Mouse (Mus musculus): ENCODE results near the gene Zbtb2. TPM values are rescaled to one million over a fixed set of nuclear protein-coding genes. Genes with fewer than 3 reads are reported as not detected.
"Not testable (repeated sequence)": the region's sequence is repeated elsewhere in the genome, so short reads cannot be mapped to it uniquely, and the experiment has no call there.

Gene Zbtb2
- 3.8 TPM for polyA plus RNA-seq (2012; fragmentation: generic; extraction: Trizol)

GRCm38 (mm10) chr10:4387701-4388383 is at the start of gene Zbtb2:
Zbtb2 (minus strand) TSS chr10:4388108.
- H3K4me3 ChIP-seq, result peak within 1 kb of the TSS; percentile 57
- H3K79me2 ChIP-seq (ENCODE audit: control insufficient read depth, insufficient read depth), result peaks cover 54% of the 10 kb centered on the region
- peak within 1 kb of the TSS; percentile 99 for H3ac ChIP-seq (ENCODE audit: control insufficient read depth, insufficient read length)
- no peaks in the 10 kb centered on the region for H3K27me3 ChIP-seq (ENCODE audit: control insufficient read depth, insufficient read depth, insufficient read length)
- no peak for TF ChIP-seq SRF (IDR thresholded peaks at IDR 0.05; ENCODE audit: control insufficient read depth, insufficient read length, low read depth)
- no peak for TF ChIP-seq POLR2AphosphoS2 (IDR thresholded peaks at IDR 0.05; ENCODE audit: insufficient read length, low read depth)
- TF ChIP-seq TCF12 (IDR thresholded peaks at IDR 0.05; ENCODE audit: insufficient read depth, poor library complexity, severe bottlenecking), result no peak
- no peak for TF ChIP-seq MYOG (IDR thresholded peaks at IDR 0.05; ENCODE audit: control insufficient read depth in 1 of 3, insufficient read depth in 1 of 3, insufficient read length in 2 of 3, low read depth in 2 of 3)
- no peak for TF ChIP-seq USF1 (IDR thresholded peaks at IDR 0.05; ENCODE audit: low read depth)
- TF ChIP-seq MYOD1 (IDR thresholded peaks at IDR 0.05; ENCODE audit: control insufficient read depth in 1 of 3, insufficient read length in 2 of 3, low read depth in 2 of 3), result no peak
- TF ChIP-seq TCF3 (IDR thresholded peaks at IDR 0.05; ENCODE audit: insufficient read length, low read depth), result no peak
- no peak for TF ChIP-seq E2F4 (IDR thresholded peaks at IDR 0.05; ENCODE audit: insufficient read depth)
- TF ChIP-seq REST (IDR thresholded peaks at IDR 0.05; ENCODE audit: insufficient read depth, insufficient read length), result no peak
- TF ChIP-seq CEBPB (IDR thresholded peaks at IDR 0.05; ENCODE audit: insufficient read depth, poor library complexity, severe bottlenecking), result no peak
- no peak for TF ChIP-seq MAX (IDR thresholded peaks at IDR 0.05; ENCODE audit: low read depth)
- TF ChIP-seq POLR2A (IDR thresholded peaks at IDR 0.05; ENCODE audit: insufficient read length, low read depth), result no peak
- no peaks in the 10 kb centered on the region for H3K36me3 ChIP-seq (ENCODE audit: control insufficient read depth, insufficient read depth)
- H3K4me2 ChIP-seq (ENCODE audit: low read depth), result peak within 1 kb of the TSS; percentile 94

GRCm38 (mm10) chr10:4435416-4435815 is 47.5 kb upstream of the Zbtb2 start:
- TF ChIP-seq CEBPB (IDR thresholded peaks at IDR 0.05; ENCODE audit: insufficient read depth, poor library complexity, severe bottlenecking), result no peak
- TF ChIP-seq SRF (IDR thresholded peaks at IDR 0.05; ENCODE audit: control insufficient read depth, insufficient read length, low read depth), result no peak

GRCm38 (mm10) chr10:4433871-4434270 is 46.0 kb upstream of the Zbtb2 start:
- peak overlapping the region; percentile 86 for H3K4me2 ChIP-seq (ENCODE audit: low read depth)
- H3K27me3 ChIP-seq (ENCODE audit: control insufficient read depth, insufficient read depth, insufficient read length); H3ac ChIP-seq (ENCODE audit: control insufficient read depth, insufficient read length): not testable (repeated sequence)
- H3K36me3 ChIP-seq (ENCODE audit: control insufficient read depth, insufficient read depth), result peaks cover 27% of the 10 kb centered on the region
- peak overlapping the region; percentile 97 for H3K4me3 ChIP-seq
- peaks cover 33% of the 10 kb centered on the region for H3K79me2 ChIP-seq (ENCODE audit: control insufficient read depth, insufficient read depth)

More at GRCm38 (mm10) chr10:4435416-4435815, 47.5 kb upstream of the Zbtb2 start:
- H3K4me2 ChIP-seq (ENCODE audit: low read depth), result no peak overlapping the region
- no peaks in the 10 kb centered on the region for H3K27me3 ChIP-seq (ENCODE audit: control insufficient read depth, insufficient read depth, insufficient read length)
- H3K36me3 ChIP-seq (ENCODE audit: control insufficient read depth, insufficient read depth), result peaks cover 37% of the 10 kb centered on the region
- no peak overlapping the region for H3ac ChIP-seq (ENCODE audit: control insufficient read depth, insufficient read length)
- peaks cover 30% of the 10 kb centered on the region for H3K79me2 ChIP-seq (ENCODE audit: control insufficient read depth, insufficient read depth)
- H3K4me3 ChIP-seq, result no peak overlapping the region

GRCm38 (mm10) chr10:4432996-4433755 is 45.3 kb upstream of the Zbtb2 start:
- no peaks in the 10 kb centered on the region for H3K27me3 ChIP-seq (ENCODE audit: control insufficient read depth, insufficient read depth, insufficient read length)
- peaks cover 23% of the 10 kb centered on the region for H3K36me3 ChIP-seq (ENCODE audit: control insufficient read depth, insufficient read depth)
- peak overlapping the region; percentile 86 for H3K4me2 ChIP-seq (ENCODE audit: low read depth)
- H3K4me3 ChIP-seq, result peak overlapping the region; percentile 97
- no peak for TF ChIP-seq MAX (IDR thresholded peaks at IDR 0.05; ENCODE audit: low read depth)
- peaks cover 33% of the 10 kb centered on the region for H3K79me2 ChIP-seq (ENCODE audit: control insufficient read depth, insufficient read depth)
- H3ac ChIP-seq (ENCODE audit: control insufficient read depth, insufficient read length), result peak overlapping the region; percentile 59

GRCm38 (mm10) chr10:4432123-4432931 is 44.4 kb upstream of the Zbtb2 start, which contains the start of the genes Rmnd1 and Armt1:
Rmnd1 (minus strand) TSS chr10:4432388.
Armt1 (plus strand) TSS chr10:4432467.
- Histone ChIP-seq H3K4me3 (peak within 1 kb of the TSS; percentile 97), H3K27me3 (ENCODE audit: control insufficient read depth, insufficient read depth, insufficient read length) (no peaks in the 10 kb centered on the region), H3K36me3 (ENCODE audit: control insufficient read depth, insufficient read depth) (peaks cover 23% of the 10 kb centered on the region), H3K79me2 (ENCODE audit: control insufficient read depth, insufficient read depth) (peaks cover 33% of the 10 kb centered on the region), H3K4me2 (ENCODE audit: low read depth) (peak within 1 kb of the TSS; percentile 98), H3ac (ENCODE audit: control insufficient read depth, insufficient read length) (peak within 1 kb of the TSS; percentile 59)
- peak in 1 of 3 experiments; percentile 29 for TF ChIP-seq MYOG (IDR thresholded peaks at IDR 0.05; ENCODE audit: control insufficient read depth in 1 of 3, insufficient read depth in 1 of 3, insufficient read length in 2 of 3, low read depth in 2 of 3)
- peak; percentile 94 for TF ChIP-seq USF1 (IDR thresholded peaks at IDR 0.05; ENCODE audit: low read depth)
- no peak for TF ChIP-seq TCF12 (IDR thresholded peaks at IDR 0.05; ENCODE audit: insufficient read depth, poor library complexity, severe bottlenecking)
- peak; percentile 99 for TF ChIP-seq POLR2AphosphoS2 (IDR thresholded peaks at IDR 0.05; ENCODE audit: insufficient read length, low read depth)
- no peak for TF ChIP-seq CEBPB (IDR thresholded peaks at IDR 0.05; ENCODE audit: insufficient read depth, poor library complexity, severe bottlenecking)
- TF ChIP-seq SRF (IDR thresholded peaks at IDR 0.05; ENCODE audit: control insufficient read depth, insufficient read length, low read depth), result no peak
- TF ChIP-seq MYOD1 (IDR thresholded peaks at IDR 0.05; ENCODE audit: control insufficient read depth in 1 of 3, insufficient read length in 2 of 3, low read depth in 2 of 3), result peak in 1 of 3 experiments; percentile 62
- no peak for TF ChIP-seq TCF3 (IDR thresholded peaks at IDR 0.05; ENCODE audit: insufficient read length, low read depth)
- TF ChIP-seq MAX (IDR thresholded peaks at IDR 0.05; ENCODE audit: low read depth), result no peak
- peak; percentile 38 for TF ChIP-seq REST (IDR thresholded peaks at IDR 0.05; ENCODE audit: insufficient read depth, insufficient read length)
- TF ChIP-seq E2F4 (IDR thresholded peaks at IDR 0.05; ENCODE audit: insufficient read depth), result peak; percentile 9
- peak; percentile 96 for TF ChIP-seq POLR2A (IDR thresholded peaks at IDR 0.05; ENCODE audit: insufficient read length, low read depth)
